Mouse (Mus musculus): ENCODE data around the gene Sec11a. TPM values are rescaled to one million over a fixed set of nuclear protein-coding genes. Genes with fewer than 3 reads are reported as not detected.
"Not testable (repeated sequence)": the region's sequence is repeated elsewhere in the genome, so short reads cannot be mapped to it uniquely, and the experiment has no call there.

The Sec11a gene
- 10 to 100 TPM; 54.5 to 58.6 TPM for total RNA-seq (2021)

- peak; percentile 84 to 89 for DNase-seq (ENCODE audit: extremely low spot score in 1 of 2, low spot score in 1 of 2)
Measured at GRCm38 (mm10) chr7:80947445-80948350, at the start of gene Sec11a. Sec11a (minus strand) TSS chr7:80947780.

GRCm38 (mm10) chr7:80995266-80996146 is 47.9 kb upstream of the Sec11a start:
- DNase-seq (ENCODE audit: extremely low spot score in 1 of 2, low spot score in 1 of 2), result no peak

GRCm38 (mm10) chr7:80994663-80995005 is 47.1 kb upstream of the Sec11a start:
- no peak for DNase-seq (ENCODE audit: extremely low spot score in 1 of 2, low spot score in 1 of 2)

DNA sequence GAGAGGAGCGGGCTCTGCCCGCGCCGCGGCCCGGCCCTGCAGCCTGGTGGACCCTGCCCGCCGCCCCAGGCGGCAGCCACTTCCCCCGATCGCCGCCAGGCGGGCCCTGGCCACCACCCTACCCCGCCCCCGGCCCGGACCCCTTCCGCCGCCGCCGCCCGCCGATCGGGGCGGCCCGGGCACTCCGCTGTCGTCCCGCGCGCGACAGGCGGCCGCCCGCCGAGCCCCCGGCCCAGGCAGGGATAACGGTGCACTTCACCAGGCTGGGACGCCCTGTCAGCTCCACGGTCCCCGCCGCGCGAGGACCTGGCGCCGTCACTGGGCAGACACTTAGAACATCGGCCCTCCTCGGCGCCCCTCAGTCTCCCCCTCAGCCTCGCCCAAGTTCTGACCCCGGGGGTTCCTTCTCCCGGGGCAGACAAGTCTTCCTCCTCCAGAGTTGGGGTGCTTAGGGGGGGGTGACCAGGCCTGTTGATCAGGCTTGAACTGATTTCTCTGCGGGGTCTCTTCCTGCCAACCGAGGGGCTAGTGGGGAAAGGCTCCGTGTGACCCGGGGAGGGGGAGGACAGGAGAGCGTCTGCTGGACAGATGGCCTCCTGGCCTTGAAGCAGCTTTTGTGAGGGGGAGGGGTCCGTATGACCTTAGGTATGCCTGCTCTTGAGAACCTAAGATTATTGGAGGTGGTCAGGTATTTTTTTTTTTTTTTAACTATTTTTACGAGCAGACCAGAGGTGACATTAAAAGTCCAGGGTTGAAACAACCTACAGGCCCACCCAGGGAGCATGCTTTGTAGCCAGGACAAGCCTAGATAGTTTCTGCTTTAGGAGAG is 46.5 kb upstream of the Sec11a start:
- no peak for DNase-seq (ENCODE audit: extremely low spot score in 1 of 2, low spot score in 1 of 2)

GRCm38 (mm10) chr7:80992980-80993833 is 45.6 kb upstream of the Sec11a start, which contains the start of gene Zfp592:
Zfp592 (plus strand) TSS chr7:80993681.
- DNase-seq (ENCODE audit: extremely low spot score in 1 of 2, low spot score in 1 of 2), result peak; percentile 60 to 73

- DNase-seq (ENCODE audit: extremely low spot score in 1 of 2, low spot score in 1 of 2), result peak in 1 of 2 experiments; percentile 4
Measured at GRCm38 (mm10) chr7:80992631-80992979, 45.0 kb upstream of the Sec11a start.

DNA sequence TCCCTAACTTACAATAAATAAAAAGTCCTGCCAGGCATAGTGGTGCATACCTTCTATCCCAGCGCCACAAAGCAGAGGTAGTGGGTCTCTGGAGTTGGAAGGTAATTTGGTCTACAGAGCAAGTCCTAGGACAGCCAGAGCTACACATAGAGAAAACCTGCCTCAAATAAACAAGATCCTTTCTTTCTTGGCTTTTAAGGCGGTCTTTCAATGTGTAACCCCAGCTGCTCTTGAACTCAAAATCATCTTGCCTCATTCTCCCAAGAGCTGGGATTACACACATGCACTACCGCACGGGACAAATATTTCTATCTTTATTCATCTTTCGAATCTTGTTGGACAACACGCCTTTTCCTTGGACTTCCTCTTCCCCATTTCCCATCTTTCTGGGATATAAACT is 44.5 kb upstream of the Sec11a start:
- no peak for DNase-seq (ENCODE audit: extremely low spot score in 1 of 2, low spot score in 1 of 2)

GRCm38 (mm10) chr7:80991589-80991988 is 44.0 kb upstream of the Sec11a start:
- DNase-seq (ENCODE audit: extremely low spot score in 1 of 2, low spot score in 1 of 2), result no peak

DNA sequence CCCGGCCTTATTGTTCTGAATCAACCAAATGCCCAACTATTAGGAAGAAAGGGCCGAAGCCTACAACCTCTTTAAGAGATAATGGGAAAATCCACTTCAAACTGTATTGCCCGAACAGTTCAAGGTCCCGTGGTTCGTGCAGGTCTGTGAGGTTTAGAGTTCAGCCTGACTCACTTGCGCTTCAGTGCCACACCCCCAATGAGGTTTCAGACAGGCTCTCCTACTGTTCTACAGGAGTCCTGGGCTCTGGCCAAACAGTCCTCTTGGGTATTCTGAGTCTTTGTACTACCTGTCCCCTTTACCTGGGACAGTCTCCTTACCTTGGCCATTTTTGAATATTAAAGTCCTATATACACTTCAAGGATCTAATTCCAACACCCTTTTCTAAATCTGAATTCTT is 42.7 kb upstream of the Sec11a start:
- DNase-seq (ENCODE audit: extremely low spot score in 1 of 2, low spot score in 1 of 2), result no peak

DNA sequence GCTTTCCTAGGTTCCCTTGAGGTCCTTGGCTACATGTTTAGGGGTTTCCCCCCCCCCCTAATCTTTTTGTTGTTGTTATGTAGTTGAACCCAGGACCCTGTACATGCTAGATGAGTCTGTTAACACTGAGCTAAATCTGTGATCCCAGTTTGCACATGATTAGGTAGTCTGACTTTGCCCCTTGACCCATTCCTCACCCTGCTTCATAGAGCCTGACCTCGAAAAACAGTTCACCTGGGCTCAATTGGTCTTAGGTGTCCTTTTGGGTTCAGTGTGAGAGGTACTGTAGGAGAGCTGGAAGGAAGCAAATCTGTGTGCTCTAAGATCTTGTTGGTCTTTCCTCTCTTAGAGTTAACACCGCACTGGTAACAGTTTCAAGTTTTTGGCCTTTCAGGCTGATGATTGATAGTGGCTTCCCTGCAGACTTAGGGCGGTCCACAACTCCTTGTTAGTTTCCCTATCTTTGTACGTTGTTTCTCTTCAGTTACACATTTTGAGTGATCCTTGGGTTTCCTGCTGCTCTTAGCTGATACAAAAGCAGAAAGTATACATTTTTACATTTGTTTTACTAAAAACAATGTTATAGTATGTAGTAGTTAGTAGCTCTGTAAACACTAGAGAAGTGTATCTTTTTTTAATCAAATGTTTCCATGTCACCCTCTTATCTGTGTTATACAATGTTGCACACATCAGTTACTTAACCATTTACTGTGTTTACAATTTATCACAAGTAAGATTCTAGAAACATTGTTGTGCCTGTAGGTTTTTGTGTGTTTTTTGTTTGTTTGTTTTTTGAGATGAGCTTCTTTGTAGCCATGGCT is 40.4 kb upstream of the Sec11a start:
- DNase-seq (ENCODE audit: extremely low spot score in 1 of 2, low spot score in 1 of 2), result no peak

DNA sequence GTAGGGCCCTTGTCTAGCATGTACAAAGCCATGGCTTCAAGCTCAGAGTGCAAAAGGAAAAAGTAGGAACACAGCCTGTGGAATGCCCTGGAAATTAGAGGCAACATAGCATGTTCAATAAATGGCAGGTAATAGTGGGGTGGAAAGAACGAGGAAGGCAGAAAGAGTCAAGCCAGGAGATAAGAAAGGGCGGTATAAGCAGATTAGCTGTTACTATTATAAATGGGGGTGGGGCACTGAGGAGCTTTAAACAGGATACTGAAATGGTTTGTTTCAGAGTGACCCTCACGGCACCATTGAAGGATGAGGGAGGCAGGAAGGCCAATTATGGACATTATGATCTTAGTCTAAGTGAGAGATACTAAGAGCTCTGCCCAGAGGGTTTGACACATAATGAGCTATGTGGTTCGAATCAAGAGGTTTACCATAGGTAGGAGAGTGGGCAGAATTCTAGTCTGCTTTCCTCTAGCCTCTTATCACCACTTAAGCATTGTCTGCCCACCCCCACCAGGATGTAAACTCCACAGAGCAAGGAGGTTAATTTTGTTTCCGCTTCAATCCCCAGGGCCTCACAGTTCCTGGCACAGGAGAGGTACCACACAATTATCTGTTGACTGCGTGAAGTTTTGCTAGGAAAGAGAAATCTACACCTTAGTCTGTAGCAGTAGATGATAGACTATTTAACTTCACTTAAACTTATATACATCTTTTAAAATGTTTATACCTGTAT is 39.0 kb upstream of the Sec11a start:
- DNase-seq (ENCODE audit: extremely low spot score in 1 of 2, low spot score in 1 of 2), result no peak

DNA sequence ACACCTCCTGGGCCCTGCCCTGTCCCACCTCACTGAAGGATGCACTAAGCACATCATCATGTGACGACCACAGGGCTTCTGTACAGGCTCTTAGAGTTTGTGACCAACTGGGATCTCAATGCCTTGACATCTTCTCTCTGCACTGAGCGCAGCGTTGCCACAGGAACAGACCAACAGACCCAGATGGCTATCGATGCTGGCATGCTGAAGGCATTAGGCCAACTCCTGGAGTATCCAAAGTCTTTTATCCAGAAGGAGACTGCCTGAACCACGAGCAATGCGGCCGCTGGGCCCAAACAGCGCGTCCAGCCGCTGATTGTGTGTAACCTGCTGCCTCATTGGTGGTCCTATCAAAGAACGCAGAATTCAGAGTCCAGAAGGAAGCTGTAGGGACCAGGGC is 33.0 kb upstream of the Sec11a start:
- no peak for DNase-seq (ENCODE audit: extremely low spot score in 1 of 2, low spot score in 1 of 2)

DNA sequence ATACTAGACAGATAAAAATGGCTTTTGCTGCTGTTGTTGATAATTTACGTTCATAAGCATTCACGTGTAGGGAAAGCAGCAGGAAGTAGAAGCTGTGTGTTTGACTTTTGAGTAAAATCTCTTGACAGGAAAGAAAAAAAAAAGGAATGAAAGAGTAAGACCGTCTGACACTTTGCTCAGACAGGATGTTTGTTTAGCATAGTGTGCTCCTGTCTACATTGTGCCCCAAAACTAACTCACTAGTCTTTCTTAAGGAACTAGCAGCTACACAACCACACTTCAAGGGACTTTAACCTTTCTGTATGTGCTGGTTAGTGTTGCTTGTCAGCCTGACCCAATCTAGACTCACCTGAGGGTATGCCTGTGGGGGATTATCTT is 26.0 kb upstream of the Sec11a start:
- DNase-seq (ENCODE audit: extremely low spot score in 1 of 2, low spot score in 1 of 2), result not testable (repeated sequence)

DNA sequence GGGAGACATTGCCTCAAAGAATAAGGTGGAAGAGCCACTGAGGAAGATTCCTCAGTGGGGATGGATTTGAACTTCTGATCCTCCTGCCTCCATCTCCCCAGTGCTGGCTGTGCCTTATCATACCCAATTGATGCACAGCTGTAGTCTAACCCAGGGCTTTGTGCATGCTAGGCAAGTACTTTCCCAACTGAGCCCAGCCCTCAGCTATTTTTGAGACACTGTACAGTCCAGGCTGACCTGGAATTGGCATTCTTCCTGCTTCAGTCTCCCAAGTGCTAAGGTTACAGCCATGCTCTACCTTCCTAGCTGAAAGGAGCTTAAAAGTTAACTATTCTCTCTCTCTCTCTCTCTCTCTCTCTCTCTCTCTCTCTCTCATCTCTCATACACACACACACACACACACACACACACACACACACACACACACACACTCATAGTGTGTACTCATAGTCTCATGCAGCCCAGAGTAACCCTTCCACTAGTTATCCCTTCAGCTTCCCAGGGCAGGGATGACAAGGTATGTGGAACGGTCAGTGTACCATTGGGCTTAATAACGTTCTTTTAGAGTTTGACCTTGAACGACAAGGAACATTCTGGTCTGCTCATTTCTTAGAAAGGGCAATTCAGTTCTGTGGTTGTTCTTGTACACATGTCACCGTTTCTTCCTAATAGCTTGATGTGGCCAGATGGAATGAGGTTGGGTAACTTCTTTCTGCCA is 25.5 kb upstream of the Sec11a start:
- not testable (repeated sequence) for DNase-seq (ENCODE audit: extremely low spot score in 1 of 2, low spot score in 1 of 2)

GRCm38 (mm10) chr7:80972082-80972481 is 24.5 kb upstream of the Sec11a start:
- DNase-seq (ENCODE audit: extremely low spot score in 1 of 2, low spot score in 1 of 2), result no peak

GRCm38 (mm10) chr7:80971419-80971818 is 23.8 kb upstream of the Sec11a start:
- no peak for DNase-seq (ENCODE audit: extremely low spot score in 1 of 2, low spot score in 1 of 2)

DNA sequence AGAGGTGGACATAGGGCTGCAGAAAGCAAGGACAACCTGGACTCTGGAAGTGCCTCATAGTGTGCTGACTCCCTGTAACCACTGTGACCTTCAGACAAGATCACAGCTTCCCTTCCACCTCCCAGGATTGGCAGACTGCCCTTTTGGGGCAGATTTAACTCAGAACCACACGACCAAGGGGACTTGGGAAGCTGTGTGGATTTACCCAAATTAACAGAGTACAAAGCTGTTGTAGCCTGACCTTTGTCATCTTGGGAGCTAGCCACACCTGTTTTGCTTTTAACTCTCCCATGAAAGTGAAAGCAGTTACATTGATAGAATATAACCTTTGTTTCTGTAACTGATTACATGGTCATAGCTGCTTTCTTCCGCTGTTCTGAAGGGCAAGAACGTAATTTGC is 23.3 kb upstream of the Sec11a start:
- no peak for DNase-seq (ENCODE audit: extremely low spot score in 1 of 2, low spot score in 1 of 2)

DNA sequence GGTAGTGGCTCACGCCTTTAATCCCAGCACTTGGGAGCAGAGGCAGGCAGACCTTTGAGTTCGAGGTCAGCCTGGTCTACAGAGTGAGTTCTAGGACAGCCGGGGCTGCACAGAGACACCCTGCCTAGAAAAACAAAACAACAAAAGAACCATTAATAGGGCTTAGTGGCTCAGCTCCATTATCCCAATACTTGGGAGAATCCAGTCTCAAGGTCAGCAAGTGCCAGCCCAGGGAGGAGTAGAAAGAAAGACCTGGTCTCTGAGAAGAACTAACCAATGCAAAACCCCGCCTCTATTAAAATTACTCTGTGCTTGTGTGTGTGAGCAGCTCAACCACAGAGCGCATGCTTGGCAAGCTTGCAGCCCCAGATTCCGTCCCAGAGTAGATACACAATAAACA is 15.2 kb upstream of the Sec11a start:
- DNase-seq (ENCODE audit: extremely low spot score in 1 of 2, low spot score in 1 of 2), result no peak
